Mouse (Mus musculus) right cerebral cortex, adult 2 months (tissue): ENCODE data around the gene Gm42715.
"Not testable (repeated sequence)": the region's sequence is repeated elsewhere in the genome, so short reads cannot be mapped to it uniquely, and the experiment has no call there.

Experiments used
- DNase-seq, 2 experiments: peaks; one replicate each; pipeline ENCODE4 v3.0.0; 2021 to 2022; ENCODE audit warnings: low spot score in 2 of 2

The Gm42715 gene

GRCm38 (mm10) chr7:127497382-127497781 is 22.0 kb upstream of the Gm42715 start:
- DNase-seq = no peak

- DNase-seq = peak in 1 of 2 experiments; percentile 42
Measured at GRCm38 (mm10) chr7:127498407-127498806, 21.0 kb upstream of the Gm42715 start.

GRCm38 (mm10) chr7:127508291-127508690 is 11.1 kb upstream of the Gm42715 start:
- no peak for DNase-seq

- DNase-seq = not testable (repeated sequence)
Measured at GRCm38 (mm10) chr7:127509830-127510229, 9.6 kb upstream of the Gm42715 start.

- DNase-seq = no peak
Measured at GRCm38 (mm10) chr7:127511241-127511640, 8.1 kb upstream of the Gm42715 start.

GRCm38 (mm10) chr7:127511808-127512230 is 7.6 kb upstream of the Gm42715 start, which contains the start of gene Srcap:
Gene Srcap (plus strand): TSS chr7:127511983.
- peak; percentile 95 for DNase-seq

GRCm38 (mm10) chr7:127512231-127513015 is 7.0 kb upstream of the Gm42715 start:
- peak; percentile 78 to 82 for DNase-seq

GRCm38 (mm10) chr7:127513016-127513390 is 6.4 kb upstream of the Gm42715 start:
- DNase-seq = peak in 1 of 2 experiments; percentile 21

- no peak for DNase-seq
Measured at GRCm38 (mm10) chr7:127513781-127514180, 5.6 kb upstream of the Gm42715 start.

GRCm38 (mm10) chr7:127515846-127516245 is 3.5 kb upstream of the Gm42715 start:
- no peak for DNase-seq

GRCm38 (mm10) chr7:127516344-127516743 is 3.0 kb upstream of the Gm42715 start:
- DNase-seq = no peak

- no peak for DNase-seq
Measured at GRCm38 (mm10) chr7:127541671-127542070, 22.3 kb downstream of the Gm42715 start.

- DNase-seq = peak in 1 of 2 experiments; percentile 26
Measured at GRCm38 (mm10) chr7:127549116-127549835, 29.9 kb downstream of the Gm42715 start.

- no peak for DNase-seq
Measured at GRCm38 (mm10) chr7:127551558-127551957, 32.2 kb downstream of the Gm42715 start.

- no peak for DNase-seq
Measured at GRCm38 (mm10) chr7:127560580-127560979, 41.2 kb downstream of the Gm42715 start.

GRCm38 (mm10) chr7:127561340-127561858 is 42.0 kb downstream of the Gm42715 start, which contains the start of gene Tmem265:
Gene Tmem265 (plus strand): TSS chr7:127561390.
- no peak for DNase-seq

GRCm38 (mm10) chr7:127564381-127565150 is 45.2 kb downstream of the Gm42715 start:
- DNase-seq = no peak

- DNase-seq = peak; percentile 90 to 94
Measured at GRCm38 (mm10) chr7:127572895-127573471, 53.6 kb downstream of the Gm42715 start, which contains the start of gene Phkg2. Gene Phkg2 (plus strand): TSS chr7:127573340.

- DNase-seq = no peak
Measured at GRCm38 (mm10) chr7:127573503-127574008, 54.2 kb downstream of the Gm42715 start.

GRCm38 (mm10) chr7:127574115-127574514 is 54.7 kb downstream of the Gm42715 start:
- DNase-seq = no peak

- DNase-seq = no peak
Measured at GRCm38 (mm10) chr7:127583260-127583659, 63.9 kb downstream of the Gm42715 start.
